Mouse (Mus musculus) CD4-positive helper T cell, adult 2 months (primary cell): ENCODE results near the gene Poc1b.

Experiments used
- DNase-seq: peaks from one replicate; pipeline ENCODE4 v3.0.0-alpha.2; 2012; ENCODE audit warnings: low read depth, missing footprints, low spot score

Gene Poc1b

DNA sequence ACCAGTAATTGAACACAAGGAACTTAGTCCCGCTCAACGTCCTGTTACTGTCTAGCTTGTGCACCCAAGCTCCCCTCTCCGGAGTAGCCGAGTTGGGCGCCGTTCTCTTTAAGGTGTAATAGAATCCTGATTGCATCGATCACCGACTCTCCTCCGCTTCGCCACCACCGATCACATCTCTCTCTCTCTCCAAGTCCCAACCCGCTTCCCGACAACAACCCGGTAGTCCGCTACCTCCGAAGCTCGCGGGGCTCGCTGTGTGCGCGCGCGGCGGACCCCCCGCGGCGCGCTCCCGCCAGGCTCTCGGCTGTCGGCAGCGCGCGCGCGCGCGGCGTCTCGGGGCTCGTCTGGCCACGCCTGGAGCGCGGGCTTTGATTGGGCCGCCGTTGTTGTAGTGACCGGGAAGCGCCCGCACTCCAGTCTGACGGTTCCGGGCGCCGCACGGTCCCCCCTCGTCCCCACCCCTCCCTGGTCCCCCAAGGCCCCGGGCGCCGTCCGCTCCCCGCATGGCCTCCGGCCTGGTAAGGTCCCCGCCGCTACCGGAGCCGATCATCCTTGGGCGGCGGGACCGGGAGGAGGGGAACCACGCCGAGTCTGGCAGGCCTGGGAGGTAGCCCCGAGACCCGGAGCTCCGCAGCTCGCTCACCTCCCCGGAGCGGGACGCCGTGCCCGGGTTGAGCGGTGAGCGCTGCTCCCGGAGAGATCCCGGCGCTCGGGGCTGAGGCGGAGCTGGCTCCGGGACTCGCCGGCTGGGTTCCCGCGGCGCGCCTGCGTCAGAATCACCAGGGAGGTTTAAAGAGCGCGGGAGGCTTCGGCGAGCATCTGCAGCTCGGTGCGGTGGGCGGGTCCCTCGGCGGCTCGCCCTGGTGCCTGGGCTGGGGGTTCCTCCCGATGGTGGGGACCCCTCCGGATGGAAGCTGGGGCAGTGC, at the start of gene Poc1b:
Gene Poc1b (plus strand): TSS at position 334 of the 929 bp plus-strand sequence.
- DNase-seq, result peak; percentile 90

DNA sequence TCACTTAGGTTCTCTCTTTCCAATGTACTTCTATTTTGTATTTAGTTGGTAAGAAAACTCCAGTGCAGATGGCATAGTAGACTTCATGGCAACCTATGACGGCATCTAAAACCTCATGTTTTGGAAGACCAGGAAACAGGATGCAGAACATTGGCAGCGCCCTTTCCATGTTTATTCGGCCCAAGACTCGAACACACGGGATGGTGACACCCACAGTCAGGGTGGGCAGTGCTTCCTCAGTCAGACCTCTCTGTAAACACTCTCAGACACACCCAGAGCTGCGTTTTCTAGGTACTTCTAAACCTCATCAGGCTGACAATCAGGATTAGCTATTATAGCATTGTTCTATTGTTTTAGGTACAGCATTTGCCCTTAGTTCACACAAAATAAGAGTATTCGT, 46.2 kb upstream of the Poc1b start:
- no peak for DNase-seq

GRCm38 (mm10) chr10:99061418-99061817, 45.4 kb upstream of the Poc1b start:
- no peak for DNase-seq

DNA sequence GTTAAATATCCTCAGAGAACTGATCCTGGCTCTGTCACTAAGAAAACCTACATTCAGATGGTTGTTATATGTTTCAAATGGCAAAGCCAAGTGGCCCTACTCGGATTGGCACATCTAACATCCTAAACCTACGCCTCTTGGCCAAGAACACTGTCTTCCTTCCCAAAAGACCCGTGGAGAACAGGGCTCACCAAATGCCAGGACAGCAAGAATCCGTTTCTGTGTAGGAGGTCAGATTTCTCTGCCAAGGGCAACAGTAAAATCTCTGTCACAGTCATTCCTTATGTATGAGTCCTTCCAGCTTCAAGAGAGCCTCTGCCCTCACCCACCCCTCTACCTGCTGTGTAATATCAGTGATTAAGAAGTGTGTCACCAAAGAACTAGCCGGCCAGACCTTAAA, 44.3 kb upstream of the Poc1b start:
- DNase-seq, result no peak

- no peak for DNase-seq
Observed at GRCm38 (mm10) chr10:99076113-99076895, 30.5 kb upstream of the Poc1b start.

GRCm38 (mm10) chr10:99078621-99079020, 28.2 kb upstream of the Poc1b start:
- DNase-seq, result no peak

GRCm38 (mm10) chr10:99081569-99081990, 25.3 kb upstream of the Poc1b start:
- DNase-seq, result peak; percentile 55

- no peak for DNase-seq
Observed at GRCm38 (mm10) chr10:99083431-99084003, 23.3 kb upstream of the Poc1b start.

DNA sequence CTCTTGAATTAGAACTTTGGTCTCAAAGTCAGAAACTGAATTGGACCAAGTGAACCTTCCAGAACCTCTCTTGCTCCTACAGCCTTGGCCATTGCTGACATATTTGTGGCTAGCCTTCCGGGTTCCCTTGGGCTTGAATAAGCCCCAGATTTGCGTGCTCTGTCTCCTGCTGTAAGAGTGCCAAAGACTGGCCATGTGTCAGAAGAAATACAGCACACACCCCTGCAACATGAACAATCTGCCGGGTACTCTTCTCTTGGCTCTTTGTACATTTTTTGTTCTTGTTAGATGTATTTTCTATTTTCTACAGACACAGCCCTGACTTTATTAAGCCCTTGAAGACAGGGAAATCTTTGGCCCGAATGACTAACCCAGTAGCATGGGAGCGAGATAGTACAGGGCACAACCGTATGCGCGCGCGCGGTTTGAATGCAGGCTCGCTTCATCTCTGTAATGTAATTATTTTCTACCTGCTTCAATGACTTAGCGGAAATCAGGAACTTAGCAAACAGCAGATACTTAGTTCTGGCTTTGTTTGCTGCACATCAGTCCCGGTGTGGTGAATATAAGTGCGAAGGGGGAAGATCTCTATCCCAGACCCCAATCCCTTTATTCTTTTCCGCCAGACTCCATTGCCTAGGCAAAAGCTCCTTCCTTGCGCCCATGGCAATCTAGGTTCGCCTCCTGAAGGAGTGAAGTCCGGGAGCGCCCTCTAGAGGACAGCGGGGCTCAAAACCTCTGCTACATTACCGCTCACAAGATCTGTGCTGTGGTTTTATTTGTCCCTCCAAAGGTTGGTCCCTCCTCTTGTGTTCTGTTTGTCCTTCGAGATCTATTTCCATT, 22.2 kb upstream of the Poc1b start:
- DNase-seq, result peak; percentile 73

DNA sequence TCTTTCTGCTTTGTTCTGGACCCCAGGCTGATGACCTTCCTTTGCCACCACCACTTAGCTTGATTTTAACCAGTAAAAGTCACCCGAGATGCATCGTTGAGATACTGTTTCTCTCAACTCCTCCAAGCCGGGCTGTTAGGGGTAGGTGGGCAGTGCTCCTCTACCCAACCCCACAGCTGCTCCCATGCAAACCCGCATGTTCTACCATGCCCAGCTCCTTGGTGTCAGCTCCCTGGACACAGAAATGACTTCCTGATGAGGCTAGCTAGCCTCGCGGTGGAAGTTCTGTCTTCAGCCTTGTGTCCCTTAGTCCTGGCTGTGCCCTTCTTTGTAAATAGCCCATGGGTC, 21.6 kb upstream of the Poc1b start:
- DNase-seq, result no peak

DNA sequence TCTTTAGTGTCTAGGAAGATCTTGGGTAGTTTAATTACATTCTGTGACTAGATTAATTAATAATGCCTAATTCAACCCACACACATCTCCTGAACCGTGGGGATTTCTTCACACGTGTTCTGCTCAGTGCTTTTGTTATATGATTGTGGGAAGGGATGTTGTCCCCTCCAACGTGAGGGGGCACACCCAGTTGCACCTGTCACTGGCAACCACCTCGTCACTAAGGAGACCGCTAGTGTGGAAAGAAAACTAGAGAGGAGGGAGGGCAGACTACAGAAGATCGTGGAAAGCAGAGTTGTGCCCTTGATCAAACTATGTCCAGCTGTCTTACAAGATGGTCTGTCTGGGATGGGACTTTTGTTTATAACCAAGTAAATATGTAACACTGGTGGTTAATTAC, 20.8 kb upstream of the Poc1b start:
- DNase-seq, result no peak

- DNase-seq, result no peak
Observed at GRCm38 (mm10) chr10:99089906-99090305, 16.9 kb upstream of the Poc1b start.

- DNase-seq, result no peak
Observed at GRCm38 (mm10) chr10:99093364-99093763, 13.5 kb upstream of the Poc1b start.

GRCm38 (mm10) chr10:99095114-99095513, 11.7 kb upstream of the Poc1b start:
- DNase-seq, result no peak

DNA sequence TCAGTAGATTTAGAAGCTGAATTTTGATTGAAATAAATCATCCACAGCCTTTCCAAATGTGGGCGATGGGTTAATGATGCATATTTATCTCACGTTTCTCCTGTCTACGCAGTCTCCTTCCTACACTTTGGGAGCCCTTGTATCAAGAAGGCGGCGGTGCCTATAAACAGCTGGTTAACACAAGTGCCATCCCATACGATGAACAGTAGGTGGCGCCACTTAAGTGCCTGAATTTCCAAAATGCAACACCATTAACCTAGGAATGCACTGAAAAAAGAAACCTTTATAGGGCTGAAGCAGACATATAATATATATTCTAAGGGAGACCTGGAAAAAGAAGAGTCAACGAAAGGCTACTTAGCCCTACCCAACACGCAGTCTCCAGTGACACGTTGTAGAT, 9.5 kb upstream of the Poc1b start:
- DNase-seq, result peak; percentile 62

GRCm38 (mm10) chr10:99105522-99105921, 1.3 kb upstream of the Poc1b start:
- DNase-seq, result no peak

DNA sequence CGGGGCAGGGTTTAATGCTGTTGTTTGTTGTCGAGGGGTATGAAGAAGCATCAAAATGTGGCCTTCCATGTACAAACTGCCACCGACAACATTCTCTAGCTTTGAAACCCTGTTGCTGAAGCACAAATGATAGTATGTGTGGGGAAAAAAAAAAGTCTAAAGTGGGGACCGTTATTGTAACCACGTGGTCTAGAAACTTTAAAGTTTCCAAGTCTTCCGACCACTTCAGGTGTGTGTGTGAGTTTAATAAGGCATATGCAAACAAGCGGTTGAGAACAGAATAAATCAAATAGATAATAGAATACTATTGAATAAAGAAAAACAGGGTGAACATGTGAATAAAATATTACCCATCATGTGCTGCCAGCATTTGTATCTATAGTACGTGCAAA, 529 bp upstream of the Poc1b start:
- DNase-seq, result no peak

- DNase-seq, result peak; percentile 85
Observed at GRCm38 (mm10) chr10:99107964-99108363, 1.1 kb downstream of the Poc1b start, which contains the start of gene Galnt4. Galnt4 (plus strand) TSS chr10:99108159.

DNA sequence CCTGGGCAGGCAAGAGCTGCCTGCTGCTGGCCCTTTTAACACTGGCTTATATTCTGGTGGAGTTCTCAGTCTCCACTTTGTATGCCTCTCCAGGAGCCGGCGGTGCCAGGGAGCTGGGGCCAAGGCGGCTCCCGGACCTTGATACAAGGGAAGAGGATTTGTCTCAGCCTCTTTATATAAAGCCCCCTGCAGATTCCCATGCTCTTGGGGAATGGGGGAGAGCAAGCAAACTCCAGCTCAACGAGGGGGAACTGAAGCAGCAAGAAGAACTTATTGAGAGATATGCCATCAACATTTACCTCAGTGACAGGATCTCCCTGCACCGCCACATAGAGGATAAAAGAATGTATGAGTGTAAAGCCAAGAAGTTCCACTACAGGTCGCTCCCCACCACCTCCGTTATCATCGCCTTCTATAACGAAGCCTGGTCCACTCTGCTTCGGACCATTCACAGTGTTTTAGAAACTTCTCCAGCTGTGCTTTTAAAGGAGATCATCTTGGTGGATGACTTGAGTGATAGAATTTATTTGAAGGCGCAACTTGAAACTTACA, 1.7 kb downstream of the Poc1b start:
- peak; percentile 32 for DNase-seq

- DNase-seq, result no peak
Observed at GRCm38 (mm10) chr10:99113533-99113932, 6.7 kb downstream of the Poc1b start.

GRCm38 (mm10) chr10:99114295-99114694, 7.5 kb downstream of the Poc1b start:
- no peak for DNase-seq
